Mouse (Mus musculus): ENCODE measurements around the gene Pigf. TPM values are rescaled to one million over a fixed set of nuclear protein-coding genes. Genes with fewer than 3 reads are reported as not detected.

The Pigf gene
- polyA plus RNA-seq, 1 experiment, result 14.8 TPM

- Histone ChIP-seq H3K4me3 (no peak overlapping the region), H3ac (ENCODE audit: control insufficient read depth, insufficient read length) (no peak overlapping the region), H3K27me3 (ENCODE audit: control insufficient read depth, insufficient read depth, insufficient read length) (no peaks in the 10 kb centered on the region), H3K36me3 (ENCODE audit: control insufficient read depth, insufficient read depth) (peaks cover 8% of the 10 kb centered on the region), H3K79me2 (ENCODE audit: control insufficient read depth, insufficient read depth) (no peaks in the 10 kb centered on the region), H3K4me2 (ENCODE audit: low read depth) (no peak overlapping the region)
- no peak for TF ChIP-seq TCF12 (IDR thresholded peaks at IDR 0.05; ENCODE audit: insufficient read depth, poor library complexity, severe bottlenecking)
- no peak for TF ChIP-seq MYOG (IDR thresholded peaks at IDR 0.05; ENCODE audit: control insufficient read depth in 1 of 3, insufficient read depth in 1 of 3, insufficient read length in 2 of 3, low read depth in 2 of 3)
- no peak for TF ChIP-seq TCF3 (IDR thresholded peaks at IDR 0.05; ENCODE audit: insufficient read length, low read depth)
- TF ChIP-seq POLR2A (IDR thresholded peaks at IDR 0.05; ENCODE audit: insufficient read length, low read depth), result no peak
- no peak for TF ChIP-seq MYOD1 (IDR thresholded peaks at IDR 0.05; ENCODE audit: control insufficient read depth in 1 of 3, insufficient read length in 2 of 3, low read depth in 2 of 3)
- no peak for TF ChIP-seq SRF (IDR thresholded peaks at IDR 0.05; ENCODE audit: control insufficient read depth, insufficient read length, low read depth)
- no peak for TF ChIP-seq E2F4 (IDR thresholded peaks at IDR 0.05; ENCODE audit: insufficient read depth)
- TF ChIP-seq USF1 (IDR thresholded peaks at IDR 0.05; ENCODE audit: low read depth), result no peak
- TF ChIP-seq REST (IDR thresholded peaks at IDR 0.05; ENCODE audit: insufficient read depth, insufficient read length), result no peak
- TF ChIP-seq POLR2AphosphoS2 (IDR thresholded peaks at IDR 0.05; ENCODE audit: insufficient read length, low read depth), result no peak
- no peak for TF ChIP-seq MAX (IDR thresholded peaks at IDR 0.05; ENCODE audit: low read depth)
- TF ChIP-seq CEBPB (IDR thresholded peaks at IDR 0.05; ENCODE audit: insufficient read depth, poor library complexity, severe bottlenecking), result no peak
These were observed 16.5 kb upstream of the Pigf start for GRCm38 (mm10) chr17:87041739-87042138.

DNA sequence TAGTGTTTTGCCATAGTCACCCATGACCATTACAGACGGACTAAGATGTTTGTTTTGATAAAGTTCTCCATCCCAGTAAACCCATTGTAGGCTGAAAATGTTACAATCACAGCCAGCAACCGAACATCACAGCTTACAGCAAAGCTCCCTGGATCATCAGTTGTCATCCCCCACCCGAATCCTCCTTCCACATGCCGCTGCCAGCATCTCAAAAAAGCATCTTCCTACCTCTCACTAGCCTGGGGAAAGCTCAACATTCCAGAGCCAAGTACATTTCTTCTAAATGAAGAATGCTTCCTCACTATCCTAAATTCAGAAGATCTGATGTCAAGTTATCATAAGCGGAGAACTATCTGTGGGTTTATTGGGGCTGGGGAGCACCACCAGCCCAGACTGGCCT is 13.3 kb upstream of the Pigf start:
- H3K4me3 ChIP-seq, result no peak overlapping the region
- H3K4me2 ChIP-seq (ENCODE audit: low read depth), result no peak overlapping the region
- H3K27me3 ChIP-seq (ENCODE audit: control insufficient read depth, insufficient read depth, insufficient read length), result no peaks in the 10 kb centered on the region
- H3K36me3 ChIP-seq (ENCODE audit: control insufficient read depth, insufficient read depth), result peaks cover 13% of the 10 kb centered on the region
- TF ChIP-seq MYOG (IDR thresholded peaks at IDR 0.05; ENCODE audit: control insufficient read depth in 1 of 3, insufficient read depth in 1 of 3, insufficient read length in 2 of 3, low read depth in 2 of 3), result no peak
- no peak overlapping the region for H3ac ChIP-seq (ENCODE audit: control insufficient read depth, insufficient read length)
- H3K79me2 ChIP-seq (ENCODE audit: control insufficient read depth, insufficient read depth), result no peaks in the 10 kb centered on the region

DNA sequence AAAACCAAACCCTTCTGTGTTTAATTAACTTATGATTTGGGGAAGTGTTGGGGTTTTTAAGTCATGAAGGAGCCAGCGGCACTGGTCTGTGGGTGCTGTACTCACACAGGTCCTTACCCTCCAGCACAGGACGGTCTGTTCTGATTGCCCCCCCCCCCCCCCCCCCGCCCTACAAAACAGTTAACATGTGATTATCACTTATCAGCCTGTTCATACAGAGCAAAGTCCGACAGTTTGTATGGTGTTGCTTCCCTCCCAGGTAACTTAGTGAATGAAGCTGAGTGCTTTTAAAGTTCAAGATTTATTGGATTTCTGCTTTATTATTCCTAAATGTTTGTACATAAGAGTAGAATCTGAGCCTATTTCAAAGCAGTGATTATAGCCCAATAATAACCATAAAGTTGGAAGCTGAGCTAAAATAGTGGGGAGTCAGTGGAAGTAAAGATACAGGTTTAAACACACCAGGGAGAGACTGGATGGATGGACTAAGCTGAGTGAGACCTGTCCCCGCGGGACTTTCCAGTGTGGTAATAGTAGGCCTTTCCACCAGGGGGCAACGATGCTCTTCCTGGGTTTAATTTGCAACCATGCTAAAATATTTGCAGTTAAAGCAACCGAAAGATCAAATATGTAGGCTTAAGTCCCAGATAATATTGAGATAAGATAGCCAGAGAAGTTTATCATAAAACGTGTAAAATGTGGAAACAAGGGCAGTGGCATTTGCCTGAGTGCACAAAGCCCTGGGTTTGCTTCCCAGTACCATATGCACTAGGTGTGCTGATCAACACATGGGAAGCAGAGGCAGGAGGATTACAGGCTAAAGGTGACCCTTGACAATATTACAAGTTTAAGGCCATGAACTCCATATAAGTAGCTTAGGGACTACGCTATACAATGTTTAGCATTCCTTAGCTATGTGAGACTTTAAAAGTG is 11.2 kb upstream of the Pigf start:
- Histone ChIP-seq H3K36me3 (ENCODE audit: control insufficient read depth, insufficient read depth) (peaks cover 14% of the 10 kb centered on the region), H3K27me3 (ENCODE audit: control insufficient read depth, insufficient read depth, insufficient read length) (no peaks in the 10 kb centered on the region), H3K4me3 (no peak overlapping the region), H3ac (ENCODE audit: control insufficient read depth, insufficient read length) (no peak overlapping the region), H3K79me2 (ENCODE audit: control insufficient read depth, insufficient read depth) (no peaks in the 10 kb centered on the region), H3K4me2 (ENCODE audit: low read depth) (no peak overlapping the region)
- TF ChIP-seq MYOG (IDR thresholded peaks at IDR 0.05; ENCODE audit: control insufficient read depth in 1 of 3, insufficient read depth in 1 of 3, insufficient read length in 2 of 3, low read depth in 2 of 3) (no peak), E2F4 (IDR thresholded peaks at IDR 0.05; ENCODE audit: insufficient read depth) (no peak), MYOD1 (IDR thresholded peaks at IDR 0.05; ENCODE audit: control insufficient read depth in 1 of 3, insufficient read length in 2 of 3, low read depth in 2 of 3) (no peak), REST (IDR thresholded peaks at IDR 0.05; ENCODE audit: insufficient read depth, insufficient read length) (no peak), TCF12 (IDR thresholded peaks at IDR 0.05; ENCODE audit: insufficient read depth, poor library complexity, severe bottlenecking) (no peak), CEBPB (IDR thresholded peaks at IDR 0.05; ENCODE audit: insufficient read depth, poor library complexity, severe bottlenecking) (no peak), TCF3 (IDR thresholded peaks at IDR 0.05; ENCODE audit: insufficient read length, low read depth) (no peak), POLR2AphosphoS2 (IDR thresholded peaks at IDR 0.05; ENCODE audit: insufficient read length, low read depth) (no peak), POLR2A (IDR thresholded peaks at IDR 0.05; ENCODE audit: insufficient read length, low read depth) (no peak), USF1 (IDR thresholded peaks at IDR 0.05; ENCODE audit: low read depth) (no peak), MAX (IDR thresholded peaks at IDR 0.05; ENCODE audit: low read depth) (no peak)

- no peak for TF ChIP-seq MYOD1 (IDR thresholded peaks at IDR 0.05; ENCODE audit: control insufficient read depth in 1 of 3, insufficient read length in 2 of 3, low read depth in 2 of 3)
- no peak for TF ChIP-seq REST (IDR thresholded peaks at IDR 0.05; ENCODE audit: insufficient read depth, insufficient read length)
- no peak for TF ChIP-seq TCF3 (IDR thresholded peaks at IDR 0.05; ENCODE audit: insufficient read length, low read depth)
- TF ChIP-seq CEBPB (IDR thresholded peaks at IDR 0.05; ENCODE audit: insufficient read depth, poor library complexity, severe bottlenecking), result no peak
- H3ac ChIP-seq (ENCODE audit: control insufficient read depth, insufficient read length), result peak overlapping the region; percentile 27
- peaks cover 12% of the 10 kb centered on the region for H3K79me2 ChIP-seq (ENCODE audit: control insufficient read depth, insufficient read depth)
- peaks cover 9% of the 10 kb centered on the region for H3K36me3 ChIP-seq (ENCODE audit: control insufficient read depth, insufficient read depth)
- H3K4me3 ChIP-seq, result peak overlapping the region; percentile 62
- peak overlapping the region; percentile 94 for H3K4me2 ChIP-seq (ENCODE audit: low read depth)
- no peaks in the 10 kb centered on the region for H3K27me3 ChIP-seq (ENCODE audit: control insufficient read depth, insufficient read depth, insufficient read length)
These were observed 539 bp downstream of the Pigf start for GRCm38 (mm10) chr17:87024491-87025242.

- no peak for TF ChIP-seq TCF12 (IDR thresholded peaks at IDR 0.05; ENCODE audit: insufficient read depth, poor library complexity, severe bottlenecking)
- no peak for TF ChIP-seq MYOG (IDR thresholded peaks at IDR 0.05; ENCODE audit: control insufficient read depth in 1 of 3, insufficient read depth in 1 of 3, insufficient read length in 2 of 3, low read depth in 2 of 3)
- no peak for TF ChIP-seq E2F4 (IDR thresholded peaks at IDR 0.05; ENCODE audit: insufficient read depth)
- TF ChIP-seq MYOD1 (IDR thresholded peaks at IDR 0.05; ENCODE audit: control insufficient read depth in 1 of 3, insufficient read length in 2 of 3, low read depth in 2 of 3), result no peak
- no peak for TF ChIP-seq CEBPB (IDR thresholded peaks at IDR 0.05; ENCODE audit: insufficient read depth, poor library complexity, severe bottlenecking)
- TF ChIP-seq TCF3 (IDR thresholded peaks at IDR 0.05; ENCODE audit: insufficient read length, low read depth), result no peak
- no peak for TF ChIP-seq USF1 (IDR thresholded peaks at IDR 0.05; ENCODE audit: low read depth)
- TF ChIP-seq POLR2A (IDR thresholded peaks at IDR 0.05; ENCODE audit: insufficient read length, low read depth), result no peak
- TF ChIP-seq POLR2AphosphoS2 (IDR thresholded peaks at IDR 0.05; ENCODE audit: insufficient read length, low read depth), result no peak
- no peak for TF ChIP-seq MAX (IDR thresholded peaks at IDR 0.05; ENCODE audit: low read depth)
- H3ac ChIP-seq (ENCODE audit: control insufficient read depth, insufficient read length), result no peak overlapping the region
- no peak overlapping the region for H3K4me2 ChIP-seq (ENCODE audit: low read depth)
- H3K79me2 ChIP-seq (ENCODE audit: control insufficient read depth, insufficient read depth), result no peaks in the 10 kb centered on the region
- H3K27me3 ChIP-seq (ENCODE audit: control insufficient read depth, insufficient read depth, insufficient read length), result no peaks in the 10 kb centered on the region
- H3K36me3 ChIP-seq (ENCODE audit: control insufficient read depth, insufficient read depth), result peaks cover 4% of the 10 kb centered on the region
- no peak overlapping the region for H3K4me3 ChIP-seq
These were observed 5.5 kb downstream of the Pigf start for GRCm38 (mm10) chr17:87019692-87020091.

All from myocyte (in vitro differentiated cells).